Mouse (Mus musculus) urinary bladder, adult 18-20 months (tissue): ENCODE results near the gene Cd180.

Experiments used
- DNase-seq, 2 experiments: peaks; one replicate each; pipeline ENCODE4 v3.0.0; 2022; ENCODE audit warnings: low spot score in 2 of 2, mixed read lengths in 2 of 2

Cd180 gene

GRCm38 (mm10) chr13:102693341-102693801, at the start of gene Cd180:
TSS of gene Cd180 (plus strand) at chr13:102693558.
- no peak for DNase-seq

GRCm38 (mm10) chr13:102644344-102644743, 49.0 kb upstream of the Cd180 start:
- DNase-seq: no peak

GRCm38 (mm10) chr13:102644789-102645551, 48.4 kb upstream of the Cd180 start:
- peak; percentile 36 to 37 for DNase-seq

- DNase-seq: no peak
Observed at GRCm38 (mm10) chr13:102646271-102646771, 47.0 kb upstream of the Cd180 start.

GRCm38 (mm10) chr13:102647511-102647910, 45.8 kb upstream of the Cd180 start:
- no peak for DNase-seq

GRCm38 (mm10) chr13:102652303-102652889, 41.0 kb upstream of the Cd180 start:
- no peak for DNase-seq

- no peak for DNase-seq
Observed at GRCm38 (mm10) chr13:102655071-102655570, 38.2 kb upstream of the Cd180 start.

GRCm38 (mm10) chr13:102656153-102656690, 37.1 kb upstream of the Cd180 start:
- DNase-seq: no peak

- peak in 1 of 2 experiments; percentile 65 for DNase-seq
Observed at GRCm38 (mm10) chr13:102658223-102658839, 35.0 kb upstream of the Cd180 start.

- DNase-seq: no peak
Observed at GRCm38 (mm10) chr13:102664041-102664440, 29.3 kb upstream of the Cd180 start.

GRCm38 (mm10) chr13:102664843-102665587, 28.3 kb upstream of the Cd180 start:
- no peak for DNase-seq

GRCm38 (mm10) chr13:102665588-102666232, 27.6 kb upstream of the Cd180 start:
- DNase-seq: no peak

GRCm38 (mm10) chr13:102666233-102666614, 27.1 kb upstream of the Cd180 start:
- DNase-seq: no peak

GRCm38 (mm10) chr13:102666731-102667130, 26.6 kb upstream of the Cd180 start:
- DNase-seq: no peak

GRCm38 (mm10) chr13:102667401-102667800, 26.0 kb upstream of the Cd180 start:
- no peak for DNase-seq

- DNase-seq: no peak
Observed at GRCm38 (mm10) chr13:102667842-102668241, 25.5 kb upstream of the Cd180 start.

- no peak for DNase-seq
Observed at GRCm38 (mm10) chr13:102668933-102669332, 24.4 kb upstream of the Cd180 start.

- DNase-seq: no peak
Observed at GRCm38 (mm10) chr13:102669522-102670256, 23.7 kb upstream of the Cd180 start.

- no peak for DNase-seq
Observed at GRCm38 (mm10) chr13:102670503-102670902, 22.9 kb upstream of the Cd180 start.

- no peak for DNase-seq
Observed at GRCm38 (mm10) chr13:102674083-102674482, 19.3 kb upstream of the Cd180 start.
